Mouse (Mus musculus): Measurements from ENCODE around the gene Foxa2. TPM values are rescaled to one million over a fixed set of nuclear protein-coding genes. Genes with fewer than 3 reads are reported as not detected.

Foxa2 gene
- total RNA-seq, 4 experiments from 2014 or later: not detected

GRCm38 (mm10) chr2:148039351-148040235 lies 7.2 kb downstream of the Foxa2 start:
- no peak for DNase-seq (ENCODE audit: low spot score in 2 of 2)

- no peak for DNase-seq (ENCODE audit: low spot score in 2 of 2)
Measured at GRCm38 (mm10) chr2:148038366-148039310, 8.1 kb downstream of the Foxa2 start.

GRCm38 (mm10) chr2:148036611-148037160 lies 10.1 kb downstream of the Foxa2 start:
- no peak for DNase-seq (ENCODE audit: low spot score in 2 of 2)

- no peak for DNase-seq (ENCODE audit: low spot score in 2 of 2)
Measured at GRCm38 (mm10) chr2:148030991-148031675, 15.6 kb downstream of the Foxa2 start.

- no peak for DNase-seq (ENCODE audit: low spot score in 2 of 2)
Measured at GRCm38 (mm10) chr2:148030613-148030935, 16.2 kb downstream of the Foxa2 start.

GRCm38 (mm10) chr2:148029751-148030612 lies 16.8 kb downstream of the Foxa2 start:
- DNase-seq (ENCODE audit: low spot score in 2 of 2): no peak

- DNase-seq (ENCODE audit: low spot score in 2 of 2): no peak
Measured at GRCm38 (mm10) chr2:148029050-148029608, 17.6 kb downstream of the Foxa2 start.

GRCm38 (mm10) chr2:148026366-148026765 lies 20.4 kb downstream of the Foxa2 start:
- no peak for DNase-seq (ENCODE audit: low spot score in 2 of 2)

- no peak for DNase-seq (ENCODE audit: low spot score in 2 of 2)
Measured at GRCm38 (mm10) chr2:148025481-148025880, 21.3 kb downstream of the Foxa2 start.

GRCm38 (mm10) chr2:148024268-148024935 lies 22.4 kb downstream of the Foxa2 start:
- DNase-seq (ENCODE audit: low spot score in 2 of 2): no peak

GRCm38 (mm10) chr2:148023340-148023806 lies 23.4 kb downstream of the Foxa2 start:
- no peak for DNase-seq (ENCODE audit: low spot score in 2 of 2)

GRCm38 (mm10) chr2:148021919-148022570 lies 24.7 kb downstream of the Foxa2 start:
- no peak for DNase-seq (ENCODE audit: low spot score in 2 of 2)

GRCm38 (mm10) chr2:148021016-148021415 lies 25.8 kb downstream of the Foxa2 start:
- no peak for DNase-seq (ENCODE audit: low spot score in 2 of 2)

GRCm38 (mm10) chr2:148020125-148020524 lies 26.6 kb downstream of the Foxa2 start:
- no peak for DNase-seq (ENCODE audit: low spot score in 2 of 2)

GRCm38 (mm10) chr2:148017782-148018690 lies 28.7 kb downstream of the Foxa2 start:
- DNase-seq (ENCODE audit: low spot score in 2 of 2): no peak

- DNase-seq (ENCODE audit: low spot score in 2 of 2): no peak
Measured at GRCm38 (mm10) chr2:148013382-148013781, 33.4 kb downstream of the Foxa2 start.

- DNase-seq (ENCODE audit: low spot score in 2 of 2): no peak
Measured at GRCm38 (mm10) chr2:148009049-148009448, 37.7 kb downstream of the Foxa2 start.
